Mouse (Mus musculus) adipocyte (in vitro differentiated cells): ENCODE measurements at regions not wholly inside any gene's neighbourhood (a gene's known extent, or its start where the extent isn't known, plus 50 kb on each side); places are given as distances from the start of the nearest gene placed in this dataset.

Source experiments
- DNase-seq: peaks from one replicate; pipeline ENCODE4 v3.0.0-alpha.2; 2016; ENCODE audit warnings: low spot score

GRCm38 (mm10) chr5:118880546-118880945 lies 320.1 kb downstream of the Med13l start:
- no peak for DNase-seq

- DNase-seq: no peak
Measured at GRCm38 (mm10) chr5:118881886-118882285, 321.4 kb downstream of the Med13l start.

- no peak for DNase-seq
Measured at GRCm38 (mm10) chr5:118888131-118888530, 327.7 kb downstream of the Med13l start.

GRCm38 (mm10) chr5:118891131-118891530 lies 330.7 kb downstream of the Med13l start:
- no peak for DNase-seq

GRCm38 (mm10) chr5:118908224-118908623 lies 347.7 kb downstream of the Med13l start:
- no peak for DNase-seq

- no peak for DNase-seq
Measured at GRCm38 (mm10) chr5:118909756-118910155, 349.3 kb downstream of the Med13l start.

GRCm38 (mm10) chr5:118914191-118914750 lies 353.8 kb downstream of the Med13l start:
- DNase-seq: no peak

GRCm38 (mm10) chr5:118923357-118923756 lies 362.9 kb downstream of the Med13l start:
- no peak for DNase-seq

- no peak for DNase-seq
Measured at GRCm38 (mm10) chr5:118929037-118929436, 368.6 kb downstream of the Med13l start.

- no peak for DNase-seq
Measured at GRCm38 (mm10) chr5:118929990-118930501, 369.6 kb downstream of the Med13l start.

GRCm38 (mm10) chr5:118939336-118940039 lies 379.0 kb downstream of the Med13l start:
- DNase-seq: no peak

GRCm38 (mm10) chr5:118944256-118944655 lies 383.8 kb downstream of the Med13l start:
- no peak for DNase-seq

- DNase-seq: no peak
Measured at GRCm38 (mm10) chr5:118946090-118946489, 385.6 kb downstream of the Med13l start.

GRCm38 (mm10) chr5:118946994-118947393 lies 386.5 kb downstream of the Med13l start:
- DNase-seq: no peak

- DNase-seq: no peak
Measured at GRCm38 (mm10) chr5:118948119-118948786, 387.8 kb downstream of the Med13l start.

- peak; percentile 43 for DNase-seq
Measured at GRCm38 (mm10) chr5:118951067-118951466, 390.6 kb downstream of the Med13l start.

GRCm38 (mm10) chr5:118960521-118961001 lies 400.1 kb downstream of the Med13l start:
- no peak for DNase-seq

GRCm38 (mm10) chr5:118961091-118961490 lies 400.6 kb downstream of the Med13l start:
- DNase-seq: no peak

GRCm38 (mm10) chr5:118962152-118962551 lies 401.7 kb downstream of the Med13l start:
- DNase-seq: no peak

- no peak for DNase-seq
Measured at GRCm38 (mm10) chr5:118963001-118963400, 402.5 kb downstream of the Med13l start.

GRCm38 (mm10) chr5:118966901-118967300 lies 406.4 kb downstream of the Med13l start:
- DNase-seq: no peak

GRCm38 (mm10) chr5:118967718-118968117 lies 407.2 kb downstream of the Med13l start:
- DNase-seq: no peak

- no peak for DNase-seq
Measured at GRCm38 (mm10) chr5:118975147-118975546, 414.7 kb downstream of the Med13l start.
